Mouse (Mus musculus): ENCODE data around the gene H2-Ob.

- TF ChIP-seq POLR2A (IDR thresholded peaks at IDR 0.05; ENCODE audit: borderline replicate concordance, extremely low read depth, low read depth, low read length), result no peak
- TF ChIP-seq CTCF (IDR thresholded peaks at IDR 0.05; ENCODE audit: insufficient read depth, low read length), result peak; percentile 30; the same call in 1 of the 2 replicates
These were observed 13.0 kb downstream of the H2-Ob start for GRCm38 (mm10) chr17:34251666-34252065.
